Mouse (Mus musculus) CD4-positive, CD25-positive, alpha-beta regulatory T cell, adult 4 months (primary cell): ENCODE data around the gene Znrf4. TPM values are rescaled to one million over a fixed set of nuclear protein-coding genes. Genes with fewer than 3 reads are reported as not detected.

Experiments used
- ATAC-seq: one replicate; pipeline ENCODE4 v1.8.0; 2017
- polyA plus RNA-seq, 2 experiments: library from polyadenylated mRNA; unstranded; fragments of 100-300 nt; shearing (Covaris generic); gene quantifications; one replicate each; pipeline ENCODE4 v1.2.1; 2017

Znrf4 gene
- not detected for polyA plus RNA-seq

GRCm38 (mm10) chr17:56512310-56512709 lies at the start of gene Znrf4:
Znrf4 (minus strand) TSS chr17:56512431.
- no peak for ATAC-seq

GRCm38 (mm10) chr17:56561866-56562265 lies 49.6 kb upstream of the Znrf4 start:
- ATAC-seq: no peak

- no peak for ATAC-seq
Observed at GRCm38 (mm10) chr17:56560131-56560530, 47.9 kb upstream of the Znrf4 start.

- ATAC-seq: no peak
Observed at GRCm38 (mm10) chr17:56559386-56559785, 47.2 kb upstream of the Znrf4 start.

GRCm38 (mm10) chr17:56558448-56558847 lies 46.2 kb upstream of the Znrf4 start:
- ATAC-seq: peak; percentile 72

- no peak for ATAC-seq
Observed at GRCm38 (mm10) chr17:56554122-56554551, 41.9 kb upstream of the Znrf4 start, which contains the start of gene Gm20219. Gm20219 (minus strand) TSS chr17:56554387.

- peak; percentile 92 for ATAC-seq
Observed at GRCm38 (mm10) chr17:56552781-56553363, 40.6 kb upstream of the Znrf4 start.

- no peak for ATAC-seq
Observed at GRCm38 (mm10) chr17:56551841-56552581, 39.8 kb upstream of the Znrf4 start.

GRCm38 (mm10) chr17:56550784-56551475 lies 38.7 kb upstream of the Znrf4 start:
- ATAC-seq: no peak

- no peak for ATAC-seq
Observed at GRCm38 (mm10) chr17:56548605-56549105, 36.4 kb upstream of the Znrf4 start.

GRCm38 (mm10) chr17:56547846-56548604 lies 35.8 kb upstream of the Znrf4 start:
- no peak for ATAC-seq

- no peak for ATAC-seq
Observed at GRCm38 (mm10) chr17:56547116-56547845, 35.0 kb upstream of the Znrf4 start.

GRCm38 (mm10) chr17:56546576-56546975 lies 34.3 kb upstream of the Znrf4 start:
- no peak for ATAC-seq

GRCm38 (mm10) chr17:56545945-56546344 lies 33.7 kb upstream of the Znrf4 start:
- no peak for ATAC-seq

- no peak for ATAC-seq
Observed at GRCm38 (mm10) chr17:56544699-56545387, 32.6 kb upstream of the Znrf4 start.

- ATAC-seq: no peak
Observed at GRCm38 (mm10) chr17:56543684-56544224, 31.5 kb upstream of the Znrf4 start.

GRCm38 (mm10) chr17:56542736-56543135 lies 30.5 kb upstream of the Znrf4 start:
- no peak for ATAC-seq

- ATAC-seq: no peak
Observed at GRCm38 (mm10) chr17:56540562-56540975, 28.3 kb upstream of the Znrf4 start.

- no peak for ATAC-seq
Observed at GRCm38 (mm10) chr17:56537912-56538311, 25.7 kb upstream of the Znrf4 start.

GRCm38 (mm10) chr17:56536874-56537273 lies 24.6 kb upstream of the Znrf4 start:
- ATAC-seq: no peak

GRCm38 (mm10) chr17:56536192-56536591 lies 24.0 kb upstream of the Znrf4 start:
- ATAC-seq: no peak
